Mouse (Mus musculus): ENCODE measurements around the gene Zfp551.

The Zfp551 gene

GRCm38 (mm10) chr7:12422245-12422849 is at the start of gene Zfp551:
Zfp551 (minus strand) TSS chr7:12422751.
- DNase-seq: peak; percentile 76

- DNase-seq: no peak
Measured at GRCm38 (mm10) chr7:12422855-12423254, 304 bp upstream of the Zfp551 start.

- DNase-seq: peak; percentile 1
Measured at GRCm38 (mm10) chr7:12421741-12422140, 810 bp downstream of the Zfp551 start.

- DNase-seq: no peak
Measured at GRCm38 (mm10) chr7:12369173-12369572, 53.4 kb downstream of the Zfp551 start, which contains the start of gene Vmn1r84. Vmn1r84 (minus strand) TSS chr7:12369273.
